Mouse (Mus musculus) stomach, embryonic 16.5 days (tissue): ENCODE data around the gene Trip12. TPM values are rescaled to one million over a fixed set of nuclear protein-coding genes. Genes with fewer than 3 reads are reported as not detected.

ENCODE experiments used
- ATAC-seq: fragments of 200-750 bp; cut with Nextera tagmentation; 2 replicates; pipeline ENCODE4 v1.8.0; 2017; ENCODE audit warnings: moderate number of reproducible peaks, moderate TSS enrichment; ENCODE audit not compliant: insufficient read depth, low FRiP score
- H3K27ac ChIP-seq: fragments of 300-500 bp; sonication (generic); 2 replicates; pipeline ENCODE4 v1.5.1; 2014; ENCODE audit warnings: low read length
- H3K27me3 ChIP-seq: fragments of 300-500 bp; sonication (generic); 2 replicates; pipeline ENCODE4 v1.6.1; 2014; ENCODE audit warnings: low read length, control low read depth, mixed read lengths; ENCODE audit not compliant: control insufficient read depth, insufficient read depth
- H3K36me3 ChIP-seq: fragments of 300-500 bp; sonication (generic); 2 replicates; pipeline ENCODE4 v1.6.1; 2014; ENCODE audit warnings: low read length; ENCODE audit not compliant: control insufficient read depth, insufficient read depth
- H3K4me1 ChIP-seq: fragments of 300-500 bp; sonication (generic); 2 replicates; pipeline ENCODE4 v1.6.1; 2014; ENCODE audit warnings: low read length, control low read depth, mixed read lengths; ENCODE audit not compliant: control insufficient read depth, insufficient read depth
- H3K4me2 ChIP-seq: fragments of 300-500 bp; sonication (generic); 2 replicates; pipeline ENCODE4 v1.6.1; 2014; ENCODE audit warnings: low read depth, low read length, mixed read lengths
- H3K4me3 ChIP-seq: fragments of 300-500 bp; sonication (generic); replicated peaks from 2 replicates; pipeline ENCODE4 v1.5.1; 2014; ENCODE audit warnings: mild to moderate bottlenecking, low read length
- H3K9ac ChIP-seq: fragments of 300-500 bp; sonication (generic); 2 replicates; pipeline ENCODE4 v1.6.1; 2014; ENCODE audit warnings: low read length
- H3K9me3 ChIP-seq: fragments of 300-500 bp; sonication (generic); replicated peaks from 2 replicates; pipeline ENCODE4 v1.6.1; 2016; ENCODE audit warnings: low read length, control low read depth; ENCODE audit not compliant: control insufficient read depth
- WGBS: fragments of 180-500 bp; shearing (Covaris S2); extraction: QIAGEN DNeasy Blood & Tissue Kit; methylation state at CpG from one replicate; pipeline ENCODE4 v1.1.7; 2014; 5-methylcytosine and 5-hydroxymethylcytosine counted together
- polyA plus RNA-seq: library from polyadenylated mRNA; unstranded; fragments of >200 nt; fragmentation: Nextera tagmentation; extraction: Ambion mirVana; gene quantifications from 2 replicates; pipeline ENCODE4 v1.2.1, GENCODE M21; 2015

Trip12 gene
- polyA plus RNA-seq, 1 experiment from 2014 or later, result 61.1 TPM

- H3K4me1 ChIP-seq, result no peaks in the 10 kb centered on the region
- H3K36me3 ChIP-seq, result peaks cover 4% of the 10 kb centered on the region; the same call in 1 of the 2 replicates
- H3K27ac ChIP-seq, result no peak overlapping the region
- WGBS, result 70% methylated on average over 1 of the region's 1 CpGs
- H3K4me2 ChIP-seq, result no peak overlapping the region
- no peaks in the 10 kb centered on the region for H3K9me3 ChIP-seq
- ATAC-seq, result no peak
- H3K9ac ChIP-seq, result no peak overlapping the region
- H3K27me3 ChIP-seq, result no peaks in the 10 kb centered on the region
- H3K4me3 ChIP-seq, result no peak overlapping the region
Observed at GRCm38 (mm10) chr1:84777455-84777854, 62.9 kb downstream of the Trip12 start.

- WGBS, result 65% methylated on average over 4 of the region's 4 CpGs
- H3K4me1 ChIP-seq, result no peaks in the 10 kb centered on the region
- peaks cover 23% of the 10 kb centered on the region for H3K36me3 ChIP-seq
- no peaks in the 10 kb centered on the region for H3K9me3 ChIP-seq
- no peak overlapping the region for H3K4me2 ChIP-seq
- H3K9ac ChIP-seq, result no peak overlapping the region
- no peaks in the 10 kb centered on the region for H3K27me3 ChIP-seq
- H3K27ac ChIP-seq, result no peak overlapping the region
- no peak overlapping the region for H3K4me3 ChIP-seq
- no peak for ATAC-seq
Observed at GRCm38 (mm10) chr1:84758843-84759242, 81.5 kb downstream of the Trip12 start.

GRCm38 (mm10) chr1:84742156-84742555 lies 98.2 kb downstream of the Trip12 start:
- no peaks in the 10 kb centered on the region for H3K27me3 ChIP-seq
- no peak overlapping the region for H3K4me3 ChIP-seq
- H3K4me1 ChIP-seq, result no peaks in the 10 kb centered on the region
- no peak overlapping the region for H3K9ac ChIP-seq
- H3K27ac ChIP-seq, result no peak overlapping the region
- 90% methylated on average over 3 of the region's 3 CpGs for WGBS
- no peak overlapping the region for H3K4me2 ChIP-seq
- H3K9me3 ChIP-seq, result no peaks in the 10 kb centered on the region
- H3K36me3 ChIP-seq, result peaks cover 10% of the 10 kb centered on the region
- ATAC-seq, result no peak

GRCm38 (mm10) chr1:84740080-84740479 lies 100.2 kb downstream of the Trip12 start:
- Histone ChIP-seq H3K27ac (no peak overlapping the region), H3K4me3 (no peak overlapping the region), H3K9ac (no peak overlapping the region), H3K36me3 (peaks cover 7% of the 10 kb centered on the region), H3K27me3 (no peaks in the 10 kb centered on the region), H3K4me2 (no peak overlapping the region), H3K4me1 (no peaks in the 10 kb centered on the region), H3K9me3 (no peaks in the 10 kb centered on the region)
- no peak for ATAC-seq
- WGBS, result 82% methylated on average over 1 of the region's 1 CpGs

GRCm38 (mm10) chr1:84737097-84737496 lies 103.2 kb downstream of the Trip12 start:
- no peaks in the 10 kb centered on the region for H3K4me1 ChIP-seq
- no peak overlapping the region for H3K9ac ChIP-seq
- no peaks in the 10 kb centered on the region for H3K27me3 ChIP-seq
- peaks cover 7% of the 10 kb centered on the region for H3K36me3 ChIP-seq
- no peaks in the 10 kb centered on the region for H3K9me3 ChIP-seq
- no peak for ATAC-seq
- H3K27ac ChIP-seq, result no peak overlapping the region
- WGBS, result 52% methylated on average over 1 of the region's 1 CpGs
- H3K4me2 ChIP-seq, result no peak overlapping the region
- H3K4me3 ChIP-seq, result no peak overlapping the region

- Histone ChIP-seq H3K4me2 (no peak overlapping the region), H3K27me3 (no peaks in the 10 kb centered on the region), H3K9ac (no peak overlapping the region), H3K36me3 (peaks cover 5% of the 10 kb centered on the region; the same call in 1 of the 2 replicates), H3K4me3 (no peak overlapping the region), H3K27ac (no peak overlapping the region), H3K4me1 (no peaks in the 10 kb centered on the region), H3K9me3 (no peaks in the 10 kb centered on the region)
- 62% methylated on average over 3 of the region's 3 CpGs for WGBS
- no peak for ATAC-seq
Observed at GRCm38 (mm10) chr1:84733799-84734198, 106.5 kb downstream of the Trip12 start.

GRCm38 (mm10) chr1:84731763-84732162 lies 108.6 kb downstream of the Trip12 start:
- H3K9me3 ChIP-seq, result no peaks in the 10 kb centered on the region
- H3K36me3 ChIP-seq, result peaks cover 10% of the 10 kb centered on the region; the same call in 1 of the 2 replicates
- no peak overlapping the region for H3K4me2 ChIP-seq
- H3K27ac ChIP-seq, result no peak overlapping the region
- no peak overlapping the region for H3K9ac ChIP-seq
- ATAC-seq, result no peak
- WGBS, result 86% methylated on average over 1 of the region's 1 CpGs
- H3K4me1 ChIP-seq, result no peaks in the 10 kb centered on the region
- H3K27me3 ChIP-seq, result no peaks in the 10 kb centered on the region
- H3K4me3 ChIP-seq, result no peak overlapping the region

- no peak overlapping the region for H3K27ac ChIP-seq
- no peaks in the 10 kb centered on the region for H3K27me3 ChIP-seq
- no peaks in the 10 kb centered on the region for H3K4me1 ChIP-seq
- no peaks in the 10 kb centered on the region for H3K9me3 ChIP-seq
- H3K36me3 ChIP-seq, result peaks cover 15% of the 10 kb centered on the region
- ATAC-seq, result no peak
- no peak overlapping the region for H3K4me2 ChIP-seq
- H3K9ac ChIP-seq, result no peak overlapping the region
- no peak overlapping the region for H3K4me3 ChIP-seq
Observed at GRCm38 (mm10) chr1:84722841-84723240, 117.5 kb downstream of the Trip12 start.

- Histone ChIP-seq H3K9me3 (no peaks in the 10 kb centered on the region), H3K27ac (no peak overlapping the region), H3K4me1 (no peaks in the 10 kb centered on the region), H3K9ac (no peak overlapping the region), H3K27me3 (no peaks in the 10 kb centered on the region), H3K36me3 (peaks cover 12% of the 10 kb centered on the region), H3K4me3 (no peak overlapping the region), H3K4me2 (no peak overlapping the region)
- ATAC-seq, result no peak
- WGBS, result 96% methylated on average over 3 of the region's 3 CpGs
Observed at GRCm38 (mm10) chr1:84722371-84722770, 117.9 kb downstream of the Trip12 start.

GRCm38 (mm10) chr1:84721942-84722341 lies 118.4 kb downstream of the Trip12 start:
- 81% methylated on average over 3 of the region's 3 CpGs for WGBS
- Histone ChIP-seq H3K36me3 (peaks cover 12% of the 10 kb centered on the region), H3K4me3 (no peak overlapping the region), H3K4me1 (no peaks in the 10 kb centered on the region), H3K27me3 (no peaks in the 10 kb centered on the region), H3K9ac (no peak overlapping the region), H3K27ac (no peak overlapping the region), H3K9me3 (no peaks in the 10 kb centered on the region), H3K4me2 (no peak overlapping the region)
- no peak for ATAC-seq
